Comparison of ENCODE assay signal across 17 mouse cellular contexts in genomic region chr11:4757789-4758158, GRCm38 (mm10). TPM values are rescaled to one million over a fixed set of nuclear protein-coding genes. Genes with fewer than 3 reads are reported as not detected.
"Had no signal": no experiment of that assay in that cellular context is flagged by ENCODE, and none has a peak within 500 bp of the region (broad histone marks: within the 10 kb centered on the region; RNA-seq: fewer than 3 reads in every experiment).

No protein-coding gene starts in this region.

- H3K9me3 ChIP-seq: liver, embryonic 15.5 days; stomach, embryonic 15.5 days had no signal

- H3K4me3 ChIP-seq: kidney, embryonic 15.5 days; limb, embryonic 12.5 days; liver, embryonic 15.5 days; midbrain, embryonic 12.5 days; stomach, embryonic 15.5 days had no signal

- H3K36me3 ChIP-seq: kidney, embryonic 15.5 days; limb, embryonic 12.5 days; liver, embryonic 15.5 days; midbrain, embryonic 12.5 days; stomach, embryonic 15.5 days had no signal

- H3K27ac ChIP-seq: kidney, embryonic 15.5 days; limb, embryonic 12.5 days; liver, embryonic 15.5 days; midbrain, embryonic 12.5 days; stomach, embryonic 15.5 days had no signal

- H3K4me1 ChIP-seq: liver, embryonic 15.5 days had no signal

- DNase-seq: kidney, adult 11 months; kidney, postnatal 14 days; layer of hippocampus, adult 9-11 months; lung, postnatal 10 days; lung, postnatal 4 days; right cerebral cortex, postnatal 14 days; thymus, adult 2 months; thymus, postnatal 25 days had no signal

- H3K4me2 ChIP-seq: kidney, embryonic 15.5 days; limb, embryonic 12.5 days; liver, embryonic 15.5 days; lung, embryonic 14.5 days; midbrain, embryonic 12.5 days; stomach, embryonic 15.5 days had no signal

- H3K9ac ChIP-seq: kidney, embryonic 15.5 days; limb, embryonic 12.5 days; liver, embryonic 15.5 days; lung, embryonic 14.5 days; midbrain, embryonic 12.5 days; stomach, embryonic 15.5 days had no signal

- ATAC-seq: midbrain, embryonic 16.5 days had no signal

RNA-seq across cellular contexts. Expression of gene Cabp7, which starts 11.2 kb away (rescaled TPM):
- polyA plus RNA-seq: liver, adult 2 months; spleen, adult 2 months had no signal
